Mouse (Mus musculus) ovary, postnatal 36 days (tissue): ENCODE measurements around the gene Lhfpl2.

Experiments
- DNase-seq: peaks from one replicate; pipeline ENCODE4 v3.0.0; 2022; ENCODE audit warnings: low spot score, mixed read lengths

Lhfpl2 gene

DNA sequence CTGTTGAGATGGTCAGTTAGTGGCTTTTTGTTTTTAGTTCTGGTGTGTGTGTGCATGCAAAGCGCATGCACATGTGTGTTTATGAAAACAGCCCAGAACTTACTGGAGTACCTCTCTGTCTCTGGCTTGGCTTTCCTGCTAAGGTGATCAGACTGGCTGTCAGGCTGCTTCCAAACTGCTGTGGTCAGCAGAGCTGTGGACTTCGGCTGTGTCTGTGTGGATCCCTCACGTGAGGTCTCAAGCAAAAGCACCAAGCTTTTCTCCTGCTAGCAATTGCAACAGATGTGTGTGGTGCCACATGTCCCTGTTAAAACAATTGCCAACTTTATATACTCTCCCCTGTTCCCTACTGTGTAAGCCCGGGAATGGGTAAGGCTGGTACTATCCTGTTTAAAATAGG is 82.8 kb downstream of the Lhfpl2 start:
- DNase-seq, result no peak

DNA sequence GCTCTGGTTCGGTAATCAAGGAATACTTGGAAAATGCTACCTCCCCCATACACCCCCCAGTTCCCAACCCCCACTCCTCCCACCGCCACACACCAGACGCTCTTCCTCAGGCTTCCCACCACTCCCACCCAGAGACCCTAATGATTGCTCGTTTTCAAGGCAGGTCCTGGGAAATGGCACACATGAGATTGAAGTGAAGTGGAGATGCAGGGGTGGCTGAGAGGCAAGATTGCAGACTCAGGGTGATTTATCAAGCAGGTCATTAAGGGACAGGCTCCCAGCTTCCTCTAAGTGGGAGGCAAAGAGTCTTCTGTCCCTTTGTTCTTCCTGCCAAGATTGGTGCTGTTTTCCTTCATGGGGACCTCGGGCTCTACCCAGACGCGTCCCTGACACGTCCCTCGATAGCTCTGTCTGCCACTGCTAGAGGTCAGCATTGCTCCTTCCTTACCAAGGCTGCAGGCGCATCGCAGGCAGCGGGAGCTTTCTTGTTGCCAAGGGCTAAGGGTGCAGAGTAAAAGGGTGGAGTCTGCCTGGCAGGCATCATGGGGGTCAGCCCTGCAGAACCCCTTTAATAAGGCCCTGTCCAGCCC is 85.6 kb downstream of the Lhfpl2 start:
- peak; percentile 56 for DNase-seq

DNA sequence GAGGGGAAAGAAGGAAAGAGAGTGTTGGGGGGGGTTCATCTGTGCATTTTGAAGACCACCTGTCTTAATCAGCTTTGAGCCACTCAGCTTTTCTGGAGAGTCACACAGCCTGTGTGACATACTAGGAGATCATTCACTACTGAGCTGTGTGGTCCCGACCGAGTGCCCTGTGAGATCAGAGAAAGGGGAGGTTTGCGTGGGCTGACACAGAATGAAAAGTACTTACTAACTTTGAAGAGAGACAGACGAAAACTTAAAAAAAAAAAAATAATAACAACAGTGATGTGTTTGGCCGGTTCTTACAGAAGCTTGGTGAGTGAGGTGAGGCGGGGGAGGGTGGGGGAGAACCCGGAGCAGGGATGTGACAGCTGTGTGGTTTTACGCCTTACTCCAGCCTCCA is 86.9 kb downstream of the Lhfpl2 start:
- DNase-seq, result no peak

DNA sequence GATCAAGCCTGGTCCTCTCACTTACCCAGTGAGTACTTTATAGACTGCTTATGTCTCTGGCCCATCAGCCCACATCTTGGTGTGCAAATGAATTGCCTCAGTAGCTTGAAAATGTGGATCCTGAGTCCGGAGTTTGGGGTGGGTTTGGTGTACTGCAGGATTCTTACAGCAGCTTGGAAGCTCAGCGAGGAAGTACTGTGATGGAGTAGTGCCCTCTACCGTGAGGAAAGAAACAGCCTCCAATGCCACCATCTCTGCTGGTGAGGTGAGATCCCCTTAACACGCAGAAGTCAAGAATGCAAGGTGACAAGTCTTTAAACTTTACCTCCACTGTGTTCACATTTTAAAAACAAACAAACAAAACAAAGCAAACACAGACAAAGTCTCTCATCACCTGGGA is 89.7 kb downstream of the Lhfpl2 start:
- no peak for DNase-seq

DNA sequence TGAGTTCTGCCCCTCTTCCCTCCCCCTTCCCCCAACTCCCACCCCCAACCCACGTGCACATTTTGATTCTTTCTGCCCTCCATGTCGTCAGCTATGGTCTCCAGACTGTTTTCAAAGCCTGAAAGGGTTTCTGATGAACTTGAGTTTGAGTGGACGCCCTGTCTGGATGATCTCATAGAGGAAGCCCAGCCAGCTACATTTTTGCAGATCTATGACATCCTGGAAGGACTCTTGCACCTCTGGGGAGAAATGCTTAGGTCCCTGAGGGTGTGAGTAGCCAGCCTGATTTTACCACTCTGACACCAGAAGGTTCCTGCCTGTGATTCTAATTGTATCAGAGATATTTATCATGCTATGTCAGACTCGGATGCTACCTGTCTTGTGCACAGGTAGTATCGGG is 91.4 kb downstream of the Lhfpl2 start:
- DNase-seq, result no peak

DNA sequence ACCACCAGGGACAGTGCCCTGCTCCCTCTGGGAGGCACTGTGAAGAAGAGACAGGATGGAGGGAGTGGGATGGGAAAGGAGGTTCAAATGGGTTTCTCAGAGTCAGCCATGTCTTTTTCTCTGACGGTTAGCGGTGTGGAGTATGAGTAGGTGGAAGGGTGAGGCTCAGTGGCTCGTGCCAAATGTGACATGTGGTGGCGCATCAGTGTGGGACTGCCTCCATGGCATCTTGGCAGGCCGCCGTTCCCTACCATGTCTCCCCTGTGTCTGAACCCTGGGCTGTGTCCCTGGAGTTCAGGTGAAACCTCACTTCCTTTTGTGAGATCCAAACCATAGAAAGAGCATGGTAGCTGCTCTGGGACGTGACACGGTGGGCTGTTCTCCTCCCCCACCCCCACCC is 92.2 kb downstream of the Lhfpl2 start:
- no peak for DNase-seq

DNA sequence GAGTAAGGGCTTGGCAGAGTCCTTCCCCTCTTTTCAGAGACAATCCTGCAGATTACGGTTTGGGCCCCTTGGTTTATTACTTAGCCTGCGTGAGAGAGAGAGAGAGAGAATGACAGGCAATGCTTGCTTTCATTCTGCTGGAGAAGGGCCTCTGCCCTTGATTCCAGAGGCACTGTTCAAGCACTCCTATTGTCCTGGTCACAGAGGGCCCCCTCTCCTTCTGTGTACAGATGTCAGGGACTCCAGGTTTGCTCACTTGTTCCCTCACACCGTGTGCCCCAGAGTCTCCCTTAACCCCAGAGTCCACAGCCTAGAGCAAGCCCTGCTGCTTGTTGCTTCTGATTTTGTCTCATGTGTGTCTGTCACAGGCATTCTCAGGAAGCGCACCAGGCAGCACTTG is 93.7 kb downstream of the Lhfpl2 start:
- DNase-seq, result no peak

DNA sequence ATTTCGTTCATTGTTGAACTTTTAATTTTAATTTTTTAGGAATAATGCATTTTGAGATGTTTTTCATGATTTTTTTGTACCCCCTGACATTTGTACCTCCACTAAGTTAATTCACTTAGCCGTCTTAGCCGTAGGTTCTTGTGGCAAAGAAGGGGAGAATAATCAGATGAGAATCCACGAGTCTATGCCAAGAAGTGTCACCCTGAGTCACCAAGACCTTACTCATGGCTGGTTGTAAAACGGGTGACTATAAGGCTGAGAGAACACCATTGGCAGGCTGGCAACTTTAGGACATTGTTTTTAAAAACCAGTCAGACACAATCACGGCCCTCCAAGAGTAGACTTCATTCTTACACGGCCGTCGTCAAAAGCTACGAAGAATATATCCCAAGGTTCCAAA is 95.2 kb downstream of the Lhfpl2 start:
- no peak for DNase-seq

DNA sequence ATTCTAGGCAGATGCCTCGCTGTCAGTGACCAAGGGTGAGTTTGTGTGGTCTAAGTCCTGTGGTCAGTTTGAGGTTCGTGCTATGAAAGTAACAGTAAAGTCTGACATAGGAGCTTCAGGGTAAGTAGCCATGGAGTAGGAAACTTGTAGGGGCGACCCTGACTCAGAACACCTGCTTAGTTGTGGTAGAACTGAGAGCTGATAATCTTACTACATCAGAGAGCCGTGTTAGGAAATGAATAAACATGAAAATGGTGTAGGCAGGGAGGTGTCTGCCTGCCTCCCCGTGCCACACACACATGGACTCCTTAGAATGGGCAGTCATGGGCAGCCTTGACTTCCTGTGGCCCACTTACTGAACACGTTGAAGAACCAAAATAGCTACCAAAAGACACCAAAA is 96.1 kb downstream of the Lhfpl2 start:
- no peak for DNase-seq

DNA sequence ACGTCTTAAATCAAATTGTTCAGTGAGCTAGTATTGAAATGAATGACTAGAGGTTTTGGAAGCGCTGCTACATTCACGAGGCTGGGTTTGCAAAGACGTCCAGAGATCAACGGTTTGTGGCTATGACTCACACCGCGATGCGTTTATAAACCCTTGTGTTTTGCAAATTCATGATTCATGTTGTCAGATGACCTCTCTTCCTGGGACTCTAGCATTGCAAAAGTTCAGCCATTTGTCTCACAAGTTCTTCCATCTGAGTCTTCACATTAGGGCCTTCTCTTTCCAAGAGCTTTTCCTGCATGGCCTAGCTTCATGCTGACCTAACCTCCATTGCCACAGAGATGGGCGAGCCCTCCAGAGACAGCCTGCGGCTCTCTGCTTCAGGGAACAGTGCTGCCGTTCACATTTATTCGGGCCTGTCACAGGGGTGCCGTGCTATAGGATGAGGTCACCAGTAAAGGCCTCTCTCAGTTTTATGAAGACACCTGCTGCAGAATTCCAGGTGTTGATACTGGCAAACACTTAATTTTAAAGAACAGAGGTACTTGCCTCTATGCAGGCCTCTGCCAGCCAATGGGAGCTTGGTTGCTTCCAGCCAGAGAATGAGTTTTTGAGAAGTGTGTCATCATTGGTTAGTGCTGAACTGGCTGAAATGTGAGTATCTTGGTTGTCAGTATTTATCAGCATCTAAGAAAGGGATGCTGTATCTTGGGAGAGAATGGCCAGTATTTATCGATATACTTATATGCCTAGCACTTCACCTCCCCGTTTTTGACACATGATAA is 97.1 kb downstream of the Lhfpl2 start:
- no peak for DNase-seq

DNA sequence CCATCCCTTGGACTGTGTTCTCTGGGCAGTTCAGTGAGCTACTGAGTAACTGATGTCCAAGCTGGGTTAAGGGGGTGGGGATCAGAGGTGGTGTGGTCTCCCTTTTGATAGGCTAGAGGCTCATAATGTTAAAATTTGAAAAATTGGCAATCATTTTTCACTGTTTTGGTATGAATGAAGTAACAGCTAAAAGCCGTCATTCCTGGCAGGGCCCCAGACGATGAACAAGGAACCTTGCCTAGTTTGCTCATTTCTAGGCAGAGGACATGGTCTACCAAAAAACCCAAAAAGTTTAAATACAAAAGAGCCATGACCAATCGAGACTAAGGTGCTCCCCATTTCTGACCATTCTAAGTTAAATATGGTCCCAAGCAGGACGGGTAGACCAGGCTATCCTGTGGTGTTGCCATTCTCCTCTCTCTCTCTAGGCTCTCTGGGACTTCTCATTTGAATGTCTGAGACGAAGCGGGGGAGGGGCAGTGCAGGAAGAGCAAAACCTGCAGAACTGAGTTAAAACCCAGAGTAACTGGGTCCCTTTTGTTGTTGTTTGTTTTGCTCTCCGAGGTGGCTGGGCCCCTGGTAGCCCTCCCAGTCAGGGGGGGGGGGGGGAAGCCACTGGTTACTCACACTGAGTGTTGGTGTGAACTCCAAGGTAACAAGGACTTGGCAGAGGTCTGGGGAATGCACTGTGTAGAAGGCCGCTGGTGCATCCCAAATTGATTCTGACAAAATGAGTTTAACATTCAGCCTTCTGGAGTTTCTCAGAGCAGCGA is 98.2 kb downstream of the Lhfpl2 start:
- DNase-seq, result no peak

DNA sequence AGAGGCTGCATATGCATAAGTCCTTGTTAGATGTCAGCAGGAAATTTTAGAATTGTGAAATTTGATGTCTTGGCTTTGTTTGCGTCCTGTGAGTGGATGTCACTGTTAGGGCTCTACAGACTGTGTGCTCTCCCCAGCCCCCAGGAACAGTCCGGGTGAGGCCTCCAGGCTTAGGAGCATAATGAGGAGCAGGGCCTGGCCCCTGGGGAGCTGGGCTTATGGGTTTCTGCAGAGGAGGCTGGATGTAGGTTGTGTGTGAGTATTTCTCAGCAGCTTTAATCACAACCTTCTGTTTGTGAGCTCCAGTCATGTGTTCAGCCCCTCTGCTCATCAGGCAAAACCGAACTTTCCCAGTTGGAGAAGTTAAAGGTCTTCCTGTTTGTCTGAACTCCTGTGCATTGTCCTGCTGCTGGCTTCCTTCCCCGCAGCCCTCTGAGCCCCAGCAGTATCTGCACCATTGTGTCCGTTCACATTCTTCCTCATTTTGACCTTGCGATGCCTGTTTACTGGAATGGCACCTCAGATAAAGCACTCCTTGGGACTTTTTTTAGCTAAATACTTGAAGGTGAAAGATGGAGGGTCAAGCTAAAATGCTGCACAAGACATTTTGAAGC is 101.4 kb downstream of the Lhfpl2 start:
- DNase-seq, result no peak

DNA sequence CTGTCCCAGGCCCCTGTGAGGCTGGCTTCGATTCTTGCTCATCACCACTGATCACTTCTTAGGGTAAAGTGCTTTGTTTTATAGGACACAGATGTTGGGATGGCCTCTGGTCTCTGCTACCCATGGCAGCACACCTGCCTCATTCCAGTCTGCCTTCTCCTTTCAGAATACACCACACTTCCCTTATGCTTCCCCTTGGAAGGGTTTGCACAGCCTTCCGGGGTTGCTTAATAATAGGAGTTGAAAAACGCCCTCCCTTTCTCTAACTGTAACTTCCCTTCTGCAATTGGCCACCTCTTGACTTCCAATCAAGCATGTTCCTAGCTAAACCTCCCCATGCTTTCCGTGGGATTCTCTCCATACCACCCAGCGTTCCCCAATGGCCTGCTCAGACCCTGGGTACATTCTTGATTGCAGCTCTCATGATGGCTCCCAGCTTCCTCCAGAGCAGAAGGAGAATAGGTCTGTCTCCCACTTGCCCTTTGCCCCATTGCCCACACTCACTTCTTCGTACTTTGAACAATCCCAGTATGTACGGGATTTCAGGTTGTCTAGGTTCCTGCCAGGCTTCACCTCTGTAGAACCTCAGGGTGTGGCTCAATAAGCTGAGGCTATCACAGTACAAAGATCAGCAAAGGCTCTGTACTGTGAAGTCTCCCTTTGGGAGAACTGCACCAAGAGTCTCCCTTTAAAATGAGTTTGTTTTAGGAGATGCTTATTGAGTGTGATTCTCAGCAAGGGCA is 102.1 kb downstream of the Lhfpl2 start:
- no peak for DNase-seq

DNA sequence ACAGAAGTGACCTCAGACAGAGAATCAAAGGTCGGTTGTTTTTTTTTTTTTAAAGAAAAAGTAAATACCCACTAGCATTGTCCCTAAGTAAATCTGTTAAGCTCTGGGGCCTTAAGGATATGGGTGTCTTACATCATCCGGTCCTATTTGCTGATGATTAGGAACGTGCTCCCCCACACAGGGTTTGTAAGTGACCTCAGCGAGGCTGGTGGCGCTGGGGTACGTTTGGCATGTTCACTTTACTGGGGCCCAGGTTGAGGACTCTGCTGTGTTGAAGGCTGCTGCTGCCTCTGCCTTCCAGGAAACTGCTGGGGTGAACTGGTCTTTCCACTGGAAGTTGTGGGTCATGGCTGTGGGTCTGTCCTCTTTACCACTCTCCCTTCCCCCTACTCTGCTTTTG is 106.9 kb downstream of the Lhfpl2 start:
- DNase-seq, result no peak

DNA sequence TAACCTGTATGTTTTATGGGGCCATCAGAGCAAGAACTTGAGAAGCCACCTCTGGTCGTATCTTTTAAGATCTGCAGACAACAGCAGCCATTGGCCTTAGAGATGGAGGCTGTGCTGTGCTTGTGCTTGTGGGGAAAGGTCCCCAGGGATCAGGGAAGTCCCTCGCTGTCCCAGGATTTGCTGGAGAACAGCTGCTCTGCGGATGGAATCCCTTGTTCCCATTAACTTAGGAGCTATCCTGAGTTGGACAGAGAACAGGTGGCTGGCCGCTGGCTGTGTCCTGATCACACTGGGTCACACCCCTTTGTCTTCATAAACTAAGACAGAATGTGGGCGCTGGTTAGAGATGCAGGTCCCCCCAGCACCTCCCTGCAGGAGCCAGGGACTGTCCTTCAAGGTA is 110.7 kb downstream of the Lhfpl2 start:
- no peak for DNase-seq

DNA sequence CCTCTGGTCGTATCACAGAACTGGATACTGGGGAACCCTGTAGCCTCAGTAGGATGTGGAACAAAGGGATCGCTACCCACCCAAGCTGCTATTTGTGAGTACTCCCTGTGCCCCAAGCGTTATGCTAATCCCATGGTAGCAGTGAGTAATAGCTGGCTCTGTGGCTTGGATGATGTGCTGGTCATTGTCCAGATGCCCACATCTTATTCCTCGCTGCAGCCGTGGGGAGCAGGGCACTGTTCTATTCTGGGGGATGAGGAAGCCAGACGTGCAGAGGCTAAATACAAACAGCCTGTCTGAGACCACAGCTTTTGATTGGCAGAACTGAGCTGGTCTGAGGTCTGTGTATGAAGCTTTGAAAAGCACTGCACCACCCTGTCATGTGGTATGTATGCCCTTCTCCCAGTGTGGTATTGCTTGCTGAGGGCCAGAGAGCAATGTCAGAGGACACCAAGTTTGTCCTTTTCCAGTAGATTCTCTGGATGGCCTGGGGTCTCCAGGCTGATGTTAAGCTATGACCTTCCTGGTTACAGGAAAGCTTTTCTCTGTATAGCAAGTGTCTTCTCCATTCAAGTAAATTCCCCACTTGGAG is 111.8 kb downstream of the Lhfpl2 start:
- no peak for DNase-seq

DNA sequence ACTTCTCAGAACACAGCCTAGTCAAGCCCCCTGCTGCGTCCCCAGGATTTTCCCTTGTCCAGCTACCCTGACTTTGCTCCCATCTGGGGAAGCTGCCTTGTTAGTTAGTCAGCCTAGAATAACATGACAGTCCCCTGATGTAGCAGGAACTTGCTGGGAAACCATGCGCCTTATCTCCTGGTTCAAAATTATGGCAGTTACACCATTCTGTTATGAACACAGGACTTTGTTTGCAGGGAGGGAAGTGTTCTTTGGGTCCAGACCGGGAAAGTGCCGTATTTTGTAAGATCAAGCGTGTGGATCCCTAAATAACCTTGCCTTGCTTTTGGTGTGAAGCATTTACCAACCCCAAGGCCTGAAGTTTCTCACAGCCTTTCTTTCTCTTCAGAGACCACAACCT is 114.0 kb downstream of the Lhfpl2 start:
- DNase-seq, result no peak

DNA sequence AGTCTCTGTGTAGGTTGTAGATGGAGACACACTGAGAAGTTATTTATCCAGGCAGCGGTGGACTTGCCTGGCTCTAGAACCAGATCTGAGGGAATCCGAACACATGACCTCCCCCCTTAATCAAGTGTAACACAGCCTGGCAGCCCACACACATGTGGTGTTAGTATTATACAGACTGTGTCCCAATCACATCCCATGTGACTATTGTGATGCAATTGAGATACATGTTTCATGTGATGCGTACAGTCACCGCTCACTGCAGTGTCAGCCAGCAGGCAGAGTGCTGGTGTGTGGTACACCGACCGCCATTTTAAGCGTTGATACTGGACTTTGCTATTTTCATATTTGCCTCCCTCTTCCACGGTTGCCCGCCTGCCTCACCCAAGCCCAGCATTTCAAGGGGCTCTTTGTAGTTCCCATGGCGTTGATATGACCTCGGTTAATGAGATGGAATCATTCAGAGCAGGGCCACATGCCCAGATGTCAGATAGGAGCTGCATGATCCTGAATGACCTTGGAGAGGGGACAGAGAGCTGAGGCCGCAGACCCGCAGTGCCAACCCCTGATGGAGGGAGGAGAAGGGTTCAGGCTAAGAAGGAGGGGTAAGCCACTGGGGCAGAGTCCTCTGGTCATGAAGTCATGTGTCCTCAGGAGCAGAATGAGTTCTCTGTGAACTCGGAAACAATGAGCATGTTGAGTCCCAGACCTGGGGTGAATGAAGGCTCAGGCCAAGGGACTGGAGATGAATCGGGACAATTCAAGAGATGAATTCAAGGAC is 115.1 kb downstream of the Lhfpl2 start:
- DNase-seq, result no peak

DNA sequence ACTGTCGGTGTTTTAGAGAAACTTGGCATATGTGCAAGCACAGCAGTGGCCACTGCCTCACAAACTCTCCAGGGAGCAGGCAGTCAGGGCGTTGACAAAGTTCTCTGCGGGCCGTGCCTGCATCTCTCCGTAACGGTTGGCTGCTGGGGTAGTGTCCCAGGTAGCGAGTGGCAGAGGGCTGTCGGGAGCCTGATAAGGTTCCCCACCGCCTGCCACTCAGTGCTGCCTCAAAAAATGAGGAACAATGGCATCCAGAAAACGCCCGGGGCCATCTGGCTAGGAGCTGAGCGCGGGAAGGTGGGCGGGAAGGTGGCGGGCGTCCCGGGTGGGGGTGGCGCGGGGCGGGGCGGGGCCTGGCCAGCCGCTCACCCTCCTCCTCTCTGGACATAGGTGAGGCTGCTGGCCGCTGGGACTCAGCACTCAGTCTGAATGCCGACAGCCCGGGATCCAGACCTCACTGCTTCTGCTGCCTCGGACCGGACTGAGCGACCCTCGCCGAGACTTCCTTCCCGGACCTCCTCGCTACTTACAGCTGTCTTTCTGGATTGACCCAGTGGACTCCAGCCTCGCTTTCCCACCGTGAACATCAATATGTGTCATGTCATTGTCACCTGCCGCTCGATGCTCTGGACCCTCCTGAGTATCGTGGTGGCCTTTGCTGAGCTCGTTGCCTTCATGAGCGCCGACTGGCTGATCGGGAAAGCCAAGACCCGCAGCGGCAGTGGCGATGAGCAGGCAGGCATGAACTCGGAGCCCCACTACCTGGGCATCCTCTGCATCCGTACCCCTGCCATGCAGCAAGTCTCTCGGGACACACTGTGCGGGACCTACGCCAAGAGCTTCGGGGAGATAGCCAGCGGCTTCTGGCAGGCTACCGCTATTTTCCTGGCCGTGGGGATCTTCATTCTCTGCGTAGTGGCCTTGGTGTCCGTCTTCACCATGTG is 116.3 kb downstream of the Lhfpl2 start:
- DNase-seq, result peak; percentile 62
